Mouse (Mus musculus) heart, postnatal 14 days (tissue): Measurements from ENCODE around the gene Rhbdd2. TPM values are rescaled to one million over a fixed set of nuclear protein-coding genes. Genes with fewer than 3 reads are reported as not detected.
A peak's percentile ranks its signal among the peaks of the same experiment; 100 is the strongest.

ENCODE experiments used
- DNase-seq, 2 experiments: peaks; one replicate each; pipeline ENCODE4 v3.0.0; 2021 to 2022
- intact Hi-C: fragments of 180-260 bp; cut with DNase I; formaldehyde crosslinking; loops from one replicate; pipeline ENCODE4 v1.15.1; 2025
- total RNA-seq, 2 experiments: library from RNA; stranded (reverse); gene quantifications; 2 replicates each; pipeline ENCODE4 v1.2.3; 2021

Gene Rhbdd2
- total RNA-seq, 2 experiments from 2014 or later = 13.8 to 16.9 TPM

GRCm38 (mm10) chr5:135674821-135675220 is 42.4 kb downstream of the Rhbdd2 start:
- intact Hi-C loops = no loop called here
- peak; percentile 28 to 50 for DNase-seq

- no peak for DNase-seq
- intact Hi-C loops = no loop called here
Observed at GRCm38 (mm10) chr5:135676696-135677095, 44.3 kb downstream of the Rhbdd2 start.

- DNase-seq = no peak
- intact Hi-C loops = no loop called here
Observed at GRCm38 (mm10) chr5:135677251-135677650, 44.8 kb downstream of the Rhbdd2 start.

- DNase-seq = no peak
- intact Hi-C loops = no loop called here
Observed at GRCm38 (mm10) chr5:135678481-135678880, 46.1 kb downstream of the Rhbdd2 start.

GRCm38 (mm10) chr5:135680967-135681545 is 48.6 kb downstream of the Rhbdd2 start:
- no peak for DNase-seq
- intact Hi-C loops = no loop called here

- intact Hi-C loops = no loop called here
- DNase-seq = no peak
Observed at GRCm38 (mm10) chr5:135682009-135682408, 49.6 kb downstream of the Rhbdd2 start.

GRCm38 (mm10) chr5:135682942-135683570 is 50.6 kb downstream of the Rhbdd2 start:
- no peak for DNase-seq

GRCm38 (mm10) chr5:135690401-135690800 is 58.0 kb downstream of the Rhbdd2 start:
- intact Hi-C loops = loop anchor here (10.0 kb wide), 1 partner anchor 264 kb away; no protein-coding TSS in a partner anchor
- no peak for DNase-seq

More at GRCm38 (mm10) chr5:135682942-135683570, 50.6 kb downstream of the Rhbdd2 start:
- intact Hi-C loops = no loop called here

GRCm38 (mm10) chr5:135691266-135691665 is 58.8 kb downstream of the Rhbdd2 start:
- intact Hi-C loops = loop anchor here (10.0 kb wide), 1 partner anchor 264 kb away; no protein-coding TSS in a partner anchor
- DNase-seq = no peak

GRCm38 (mm10) chr5:135693281-135693853 is 60.9 kb downstream of the Rhbdd2 start:
- intact Hi-C loops = loop anchor here (10.0 kb wide), 1 partner anchor 261 kb away; no protein-coding TSS in a partner anchor
- no peak for DNase-seq

GRCm38 (mm10) chr5:135695277-135695721 is 62.9 kb downstream of the Rhbdd2 start:
- no peak for DNase-seq
- intact Hi-C loops = loop anchor here (10.0 kb wide), 1 partner anchor 260 kb away; no protein-coding TSS in a partner anchor

Other genes with a start within 250 kb of the Rhbdd2 start
- 10 to 100 TPM; 15.8 to 18.2 TPM for gene Pom121, start 238.1 kb upstream of the Rhbdd2 start, total RNA-seq
- gene Hip1, start 87.5 kb upstream of the Rhbdd2 start, total RNA-seq = 10 to 100 TPM; 45.6 to 45.9 TPM
- gene Ccl26, start 69.0 kb upstream of the Rhbdd2 start, total RNA-seq = not detected
- 1 to 10 TPM; 1.6 to 2.2 TPM for gene Ccl24, start 59.6 kb upstream of the Rhbdd2 start, total RNA-seq
- gene Por, start 37.4 kb downstream of the Rhbdd2 start, total RNA-seq = 10 to 100 TPM; 56.2 to 57.7 TPM
- 10 to 100 TPM in 1 of 2 experiments, 1 to 10 TPM in 1; 10.0 to 10.3 TPM for gene Tmem120a, start 111.8 kb downstream of the Rhbdd2 start, total RNA-seq
- under 1 TPM in 1 of 2 experiments, not detected in 1; 0.34 TPM for gene Styxl1, start 145.8 kb downstream of the Rhbdd2 start, total RNA-seq
- 1,000 to 10,000 TPM; 1,831 to 1,920 TPM for gene Mdh2, start 145.9 kb downstream of the Rhbdd2 start, total RNA-seq
- gene Srrm3, start 174.3 kb downstream of the Rhbdd2 start, total RNA-seq = under 1 TPM in 1 of 2 experiments, not detected in 1; 0.10 TPM